Mouse (Mus musculus) liver, embryonic 13.5 days (tissue): ENCODE data around the gene Sos2. TPM values are rescaled to one million over a fixed set of nuclear protein-coding genes. Genes with fewer than 3 reads are reported as not detected.
"Not testable (repeated sequence)": the region's sequence is repeated elsewhere in the genome, so short reads cannot be mapped to it uniquely, and the experiment has no call there.

Source experiments
- ATAC-seq: fragments of 200-750 bp; cut with Nextera tagmentation; 2 replicates; pipeline ENCODE4 v1.8.0; 2017; ENCODE audit warnings: low read depth, mild to moderate bottlenecking, moderate number of reproducible peaks, moderate library complexity
- DNase-seq: peaks from one replicate; pipeline ENCODE4 v3.0.0; 2022
- H3K27ac ChIP-seq: fragments of 300-500 bp; sonication (generic); 2 replicates; pipeline ENCODE4 v1.5.1; 2015; ENCODE audit warnings: moderate library complexity, mild to moderate bottlenecking, inconsistent platforms
- H3K27me3 ChIP-seq: fragments of 300-500 bp; sonication (generic); 2 replicates; pipeline ENCODE4 v1.6.1; 2015; ENCODE audit warnings: mild to moderate bottlenecking, inconsistent platforms
- H3K36me3 ChIP-seq: fragments of 300-500 bp; sonication (generic); 2 replicates; pipeline ENCODE4 v1.6.1; 2015; ENCODE audit warnings: mild to moderate bottlenecking, inconsistent platforms
- H3K4me1 ChIP-seq: fragments of 300-500 bp; sonication (generic); replicated peaks from 2 replicates; pipeline ENCODE4 v1.6.1; 2015; ENCODE audit warnings: inconsistent platforms
- H3K4me2 ChIP-seq: fragments of 300-500 bp; sonication (generic); 2 replicates; pipeline ENCODE4 v1.6.1; 2015; ENCODE audit warnings: inconsistent platforms, mild to moderate bottlenecking, moderate library complexity
- H3K4me3 ChIP-seq: fragments of 300-500 bp; sonication (generic); replicated peaks from 2 replicates; pipeline ENCODE4 v1.5.1; 2015; ENCODE audit warnings: mild to moderate bottlenecking, inconsistent platforms
- H3K9ac ChIP-seq: fragments of 300-500 bp; sonication (generic); 2 replicates; pipeline ENCODE4 v1.6.1; 2015; ENCODE audit warnings: mild to moderate bottlenecking, inconsistent platforms
- H3K9me3 ChIP-seq: fragments of 300-500 bp; sonication (generic); replicated peaks from 2 replicates; pipeline ENCODE4 v1.6.1; 2016; ENCODE audit warnings: inconsistent platforms
- WGBS: fragments of 180-500 bp; shearing (Covaris S2); methylation state at CpG from one replicate; pipeline ENCODE4 v1.1.7; 2015; ENCODE audit not compliant: insufficient replicate concordance; 5-methylcytosine and 5-hydroxymethylcytosine counted together
- polyA plus RNA-seq: library from polyadenylated mRNA; unstranded; fragments of >200 nt; fragmentation: Nextera tagmentation; extraction: Ambion mirVana; gene quantifications from 2 replicates; pipeline ENCODE4 v1.2.1, GENCODE M21; 2015

Gene Sos2
- polyA plus RNA-seq, 1 experiment from 2014 or later = 3.4 TPM

- H3K9ac ChIP-seq = no peak overlapping the region
- WGBS = 71% methylated on average over 5 of the region's 5 CpGs
- H3K27ac ChIP-seq = no peak overlapping the region
- DNase-seq (no peak), ATAC-seq (no peak)
- H3K9me3 ChIP-seq = no peaks in the 10 kb centered on the region
- H3K4me3 ChIP-seq = no peak overlapping the region
- peaks cover 26% of the 10 kb centered on the region for H3K36me3 ChIP-seq
- H3K4me2 ChIP-seq = no peak overlapping the region
- H3K4me1 ChIP-seq = no peaks in the 10 kb centered on the region
- no peaks in the 10 kb centered on the region for H3K27me3 ChIP-seq
These were observed 88.5 kb downstream of the Sos2 start for GRCm38 (mm10) chr12:69593130-69593529.

DNA sequence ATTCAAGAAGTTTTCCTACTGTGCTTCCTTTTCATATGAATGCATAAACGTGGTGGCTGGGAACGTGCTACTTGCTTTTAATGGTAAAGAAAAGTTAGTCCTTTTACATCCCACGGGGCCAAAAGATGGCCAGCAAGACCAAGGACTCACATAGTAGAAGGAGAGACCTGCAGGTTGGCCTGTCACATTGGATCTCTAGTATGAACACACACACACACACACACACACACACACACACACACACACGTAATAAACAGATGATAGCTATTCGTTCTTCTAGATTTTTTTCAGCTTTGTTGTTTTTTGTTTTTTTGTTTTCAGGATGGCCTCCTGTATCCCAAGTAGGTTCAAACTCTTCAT lies 98.4 kb downstream of the Sos2 start:
- Histone ChIP-seq H3K27ac (peak overlapping the region; percentile 73), H3K36me3 (peaks cover 37% of the 10 kb centered on the region), H3K27me3 (no peaks in the 10 kb centered on the region), H3K9ac (peak overlapping the region; percentile 88), H3K4me2 (peak overlapping the region; percentile 90), H3K4me1 (peaks cover 36% of the 10 kb centered on the region), H3K9me3 (no peaks in the 10 kb centered on the region), H3K4me3 (peak overlapping the region; percentile 80)
- ATAC-seq (peak; percentile 16; the same call in 1 of the 2 replicates), DNase-seq (no peak)
- WGBS = 43% methylated on average over 5 of the region's 5 CpGs

DNA sequence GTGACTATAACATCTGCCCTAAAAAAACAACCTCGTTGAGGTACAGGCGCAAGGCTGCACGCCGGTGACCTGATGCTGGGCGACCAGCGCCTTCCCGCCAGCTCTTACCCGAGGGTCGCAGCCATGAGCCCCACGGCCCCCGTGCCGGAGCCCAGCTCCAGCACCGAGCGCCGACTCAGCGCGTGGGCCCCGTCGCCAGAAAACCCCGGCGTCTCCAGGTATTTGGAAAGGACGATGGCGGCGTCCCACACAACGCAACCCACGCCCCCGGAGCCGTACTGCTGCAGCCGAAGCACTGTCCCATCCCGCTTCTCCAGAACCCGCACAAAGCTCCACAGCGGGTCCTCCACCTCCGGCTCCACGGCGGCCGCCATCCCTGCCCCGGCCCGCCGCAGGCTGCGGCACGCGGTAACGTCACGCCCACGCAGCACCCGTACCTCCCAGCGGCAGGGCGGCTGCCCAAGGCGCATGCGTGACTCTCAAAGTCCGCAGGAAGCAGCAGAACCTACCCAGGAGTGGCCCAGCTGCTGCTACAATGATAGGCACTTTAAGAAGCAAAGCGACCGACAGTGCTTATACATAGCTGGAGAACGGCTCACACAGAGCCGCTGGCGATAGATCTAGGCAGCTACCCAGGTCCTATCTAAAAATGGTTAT lies 98.9 kb downstream of the Sos2 start, which contains the start of gene Vcpkmt:
Gene Vcpkmt (minus strand): TSS at position 416 of the 657 bp plus-strand sequence.
- H3K36me3 ChIP-seq = peaks cover 43% of the 10 kb centered on the region
- peak within 1 kb of the TSS; percentile 80 for H3K4me3 ChIP-seq
- under 1% methylated on average over 56 of the region's 56 CpGs for WGBS
- H3K27ac ChIP-seq = peak within 1 kb of the TSS; percentile 73
- ATAC-seq (peak; percentile 99), DNase-seq (peak; percentile 90)
- H3K9me3 ChIP-seq = no peaks in the 10 kb centered on the region
- peak within 1 kb of the TSS; percentile 88 for H3K9ac ChIP-seq
- H3K4me1 ChIP-seq = peaks cover 36% of the 10 kb centered on the region
- H3K27me3 ChIP-seq = no peaks in the 10 kb centered on the region
- peak within 1 kb of the TSS; percentile 90 for H3K4me2 ChIP-seq

- Histone ChIP-seq H3K9me3 (no peaks in the 10 kb centered on the region), H3K4me3 (peak overlapping the region; percentile 80), H3K4me1 (peaks cover 36% of the 10 kb centered on the region), H3K9ac (peak overlapping the region; percentile 88), H3K27ac (peak overlapping the region; percentile 73), H3K4me2 (peak overlapping the region; percentile 90), H3K36me3 (peaks cover 45% of the 10 kb centered on the region), H3K27me3 (no peaks in the 10 kb centered on the region)
- no peak for ATAC-seq
- no peak for DNase-seq
- 20% methylated on average over 9 of the region's 9 CpGs for WGBS
These were observed 99.4 kb downstream of the Sos2 start for GRCm38 (mm10) chr12:69582216-69582612.

- no peak overlapping the region for H3K4me3 ChIP-seq
- H3K4me2 ChIP-seq = no peak overlapping the region
- 52% methylated on average over 5 of the region's 5 CpGs for WGBS
- H3K27me3 ChIP-seq = no peaks in the 10 kb centered on the region
- H3K4me1 ChIP-seq = peaks cover 38% of the 10 kb centered on the region
- no peak overlapping the region; the same call in 1 of the 2 replicates for H3K9ac ChIP-seq
- no peaks in the 10 kb centered on the region for H3K9me3 ChIP-seq
- H3K36me3 ChIP-seq = peaks cover 39% of the 10 kb centered on the region
- ATAC-seq (no peak), DNase-seq (no peak)
- H3K27ac ChIP-seq = no peak overlapping the region
These were observed 102.0 kb downstream of the Sos2 start for GRCm38 (mm10) chr12:69579623-69580022.

DNA sequence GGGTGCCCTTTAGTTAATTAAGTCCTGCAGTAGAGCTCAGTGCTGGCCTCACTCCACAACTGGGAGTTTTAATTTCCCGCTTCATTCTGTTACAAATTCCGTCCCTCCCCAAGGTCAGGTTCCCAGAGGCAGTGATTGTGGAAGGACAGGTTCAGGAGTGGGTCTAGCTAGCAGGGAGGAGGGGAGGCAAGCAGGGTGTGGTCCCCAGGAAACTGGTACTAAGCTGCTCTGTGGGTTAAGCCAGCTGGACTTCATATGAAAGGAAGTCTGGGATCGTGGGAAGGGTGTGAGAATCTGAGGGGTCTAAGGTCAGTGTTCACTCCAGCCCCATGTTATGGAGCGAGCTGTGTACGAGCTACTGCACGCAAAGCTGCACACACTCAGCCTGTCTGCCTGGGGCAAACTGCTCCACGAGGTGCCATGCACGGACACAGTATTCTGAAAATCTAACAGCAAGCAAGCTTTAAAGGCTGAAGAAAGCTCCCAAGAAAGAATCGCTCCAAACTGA lies 105.5 kb downstream of the Sos2 start:
- Histone ChIP-seq H3K4me1 (peaks cover 31% of the 10 kb centered on the region), H3K27ac (no peak overlapping the region), H3K4me3 (no peak overlapping the region), H3K27me3 (no peaks in the 10 kb centered on the region), H3K9me3 (no peaks in the 10 kb centered on the region), H3K4me2 (no peak overlapping the region), H3K36me3 (peaks cover 36% of the 10 kb centered on the region), H3K9ac (no peak overlapping the region)
- no peak for DNase-seq
- WGBS = 76% methylated on average over 9 of the region's 9 CpGs
- no peak for ATAC-seq

- H3K27me3 ChIP-seq = no peaks in the 10 kb centered on the region
- H3K9me3 ChIP-seq = no peaks in the 10 kb centered on the region
- H3K4me2 ChIP-seq = peak overlapping the region; percentile 53
- peak overlapping the region; percentile 35; the same call in 1 of the 2 replicates for H3K9ac ChIP-seq
- peaks cover 30% of the 10 kb centered on the region for H3K36me3 ChIP-seq
- H3K27ac ChIP-seq = peak overlapping the region; percentile 13; the same call in 1 of the 2 replicates
- 29% methylated on average over 17 of the region's 17 CpGs for WGBS
- peak; percentile 29 for DNase-seq
- H3K4me3 ChIP-seq = peak overlapping the region; percentile 36
- ATAC-seq = no peak
- peaks cover 13% of the 10 kb centered on the region for H3K4me1 ChIP-seq
These were observed 107.5 kb downstream of the Sos2 start for GRCm38 (mm10) chr12:69573916-69574881.

DNA sequence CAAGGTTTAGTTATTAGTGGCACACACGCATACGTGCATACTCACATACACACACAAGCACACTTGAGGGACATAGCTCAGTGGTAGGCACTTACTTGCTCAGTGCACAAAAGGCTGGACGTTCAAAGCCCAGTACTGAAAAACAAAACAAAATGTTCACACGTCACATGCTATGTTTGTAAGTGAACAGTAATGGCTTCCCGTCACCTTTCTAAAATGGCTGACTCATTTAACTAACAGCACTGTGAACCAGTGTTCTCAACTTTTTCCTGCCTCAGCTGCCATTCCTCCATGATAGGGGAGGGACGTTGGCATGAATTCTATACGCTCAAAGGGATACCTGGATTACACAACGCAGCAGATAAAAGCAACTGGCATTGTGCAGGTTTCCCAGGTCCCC lies 108.4 kb downstream of the Sos2 start:
- H3K4me2 ChIP-seq = no peak overlapping the region
- no peak for DNase-seq
- ATAC-seq = no peak
- H3K27ac ChIP-seq = no peak overlapping the region
- H3K36me3 ChIP-seq = peaks cover 20% of the 10 kb centered on the region
- no peaks in the 10 kb centered on the region for H3K27me3 ChIP-seq
- 87% methylated on average over 8 of the region's 8 CpGs for WGBS
- H3K4me1 ChIP-seq = peaks cover 15% of the 10 kb centered on the region
- H3K9me3 ChIP-seq = no peaks in the 10 kb centered on the region
- no peak overlapping the region for H3K4me3 ChIP-seq
- no peak overlapping the region for H3K9ac ChIP-seq

DNA sequence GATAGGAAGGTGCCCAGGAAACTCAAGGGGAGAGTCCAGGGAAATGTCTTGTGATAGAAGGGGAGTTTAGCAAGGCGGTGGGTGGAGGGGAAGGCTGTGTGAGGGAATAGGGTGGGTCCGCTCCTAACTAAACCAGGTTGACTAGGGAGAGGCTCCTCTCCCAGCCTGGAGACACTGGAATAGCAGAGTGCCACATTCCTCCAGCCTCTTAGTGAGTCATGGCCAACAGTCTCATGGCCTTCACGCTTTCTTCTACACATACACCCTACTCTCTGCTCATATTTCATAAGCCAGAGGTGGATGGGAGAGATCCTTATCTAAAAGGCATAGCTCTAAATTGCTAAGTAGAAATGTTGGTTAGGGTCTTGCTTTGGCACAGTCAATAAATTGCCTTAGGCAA lies 111.7 kb downstream of the Sos2 start:
- Histone ChIP-seq H3K27ac (no peak overlapping the region), H3K27me3 (no peaks in the 10 kb centered on the region), H3K4me2 (no peak overlapping the region), H3K36me3 (no peaks in the 10 kb centered on the region), H3K4me3 (no peak overlapping the region), H3K9ac (no peak overlapping the region), H3K9me3 (no peaks in the 10 kb centered on the region), H3K4me1 (peaks cover 16% of the 10 kb centered on the region)
- DNase-seq = no peak
- ATAC-seq = no peak
- WGBS = 81% methylated on average over 3 of the region's 3 CpGs

DNA sequence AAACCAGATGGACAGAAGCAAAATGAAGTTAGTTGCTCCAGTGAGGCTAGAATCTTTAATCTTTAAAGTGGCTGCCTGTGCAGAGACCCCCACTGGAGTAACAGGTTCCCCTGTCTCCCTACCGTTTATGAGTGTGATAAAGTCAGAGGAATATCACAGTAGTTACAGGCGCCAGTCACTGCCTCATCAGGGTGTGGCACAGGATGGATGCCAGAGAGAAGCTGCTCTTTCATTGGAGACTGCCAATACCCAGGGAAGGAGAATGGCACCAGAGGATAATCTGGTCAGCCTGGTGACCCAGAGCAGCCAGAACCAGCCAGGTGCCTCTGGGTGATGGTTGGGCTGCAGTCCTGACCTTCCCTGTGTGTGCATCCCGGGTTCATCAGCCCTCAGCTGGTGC lies 113.4 kb downstream of the Sos2 start:
- H3K36me3 ChIP-seq = no peaks in the 10 kb centered on the region
- H3K4me1 ChIP-seq = 0 out of 2 replicates have a peak, but pooled peaks cover 2% of the 10 kb centered on the region
- DNase-seq = no peak
- no peak overlapping the region for H3K4me3 ChIP-seq
- H3K27ac ChIP-seq = no peak overlapping the region
- no peaks in the 10 kb centered on the region for H3K9me3 ChIP-seq
- H3K4me2 ChIP-seq = no peak overlapping the region
- no peak overlapping the region for H3K9ac ChIP-seq
- WGBS = 45% methylated on average over 3 of the region's 3 CpGs
- H3K27me3 ChIP-seq = no peaks in the 10 kb centered on the region
- ATAC-seq = no peak

GRCm38 (mm10) chr12:69561006-69561405 lies 120.6 kb downstream of the Sos2 start:
- not testable (repeated sequence) for DNase-seq, H3K4me2 ChIP-seq, H3K9ac ChIP-seq, H3K36me3 ChIP-seq, H3K4me3 ChIP-seq, H3K27ac ChIP-seq, H3K27me3 ChIP-seq, ATAC-seq, H3K4me1 ChIP-seq, H3K9me3 ChIP-seq
- WGBS = 58% methylated on average over 6 of the region's 6 CpGs
